Mouse (Mus musculus) CD4-positive naive resting alpha-beta T cell, adult 57 days (primary cell): ENCODE measurements around the gene Hdac5. TPM values are rescaled to one million over a fixed set of nuclear protein-coding genes. Genes with fewer than 3 reads are reported as not detected.

Experiments used
- total RNA-seq: library from RNA; stranded (reverse); gene quantifications from one replicate; pipeline ENCODE4 v1.2.4, GENCODE M21; 2023

Gene Hdac5
- 147 TPM for total RNA-seq

GRCm38 (mm10) chr11:102230006-102230741, at the start of gene Hdac5:
TSS of gene Hdac5 (minus strand) at chr11:102230166.

GRCm38 (mm10) chr11:102268520-102269244, 38.7 kb upstream of the Hdac5 start, which contains the start of gene Asb16:
TSS of gene Asb16 (plus strand) at chr11:102268743.

GRCm38 (mm10) chr11:102248630-102249230, 18.8 kb upstream of the Hdac5 start, which contains the start of gene BC030867:
TSS of gene BC030867 (plus strand) at chr11:102248882.

DNA sequence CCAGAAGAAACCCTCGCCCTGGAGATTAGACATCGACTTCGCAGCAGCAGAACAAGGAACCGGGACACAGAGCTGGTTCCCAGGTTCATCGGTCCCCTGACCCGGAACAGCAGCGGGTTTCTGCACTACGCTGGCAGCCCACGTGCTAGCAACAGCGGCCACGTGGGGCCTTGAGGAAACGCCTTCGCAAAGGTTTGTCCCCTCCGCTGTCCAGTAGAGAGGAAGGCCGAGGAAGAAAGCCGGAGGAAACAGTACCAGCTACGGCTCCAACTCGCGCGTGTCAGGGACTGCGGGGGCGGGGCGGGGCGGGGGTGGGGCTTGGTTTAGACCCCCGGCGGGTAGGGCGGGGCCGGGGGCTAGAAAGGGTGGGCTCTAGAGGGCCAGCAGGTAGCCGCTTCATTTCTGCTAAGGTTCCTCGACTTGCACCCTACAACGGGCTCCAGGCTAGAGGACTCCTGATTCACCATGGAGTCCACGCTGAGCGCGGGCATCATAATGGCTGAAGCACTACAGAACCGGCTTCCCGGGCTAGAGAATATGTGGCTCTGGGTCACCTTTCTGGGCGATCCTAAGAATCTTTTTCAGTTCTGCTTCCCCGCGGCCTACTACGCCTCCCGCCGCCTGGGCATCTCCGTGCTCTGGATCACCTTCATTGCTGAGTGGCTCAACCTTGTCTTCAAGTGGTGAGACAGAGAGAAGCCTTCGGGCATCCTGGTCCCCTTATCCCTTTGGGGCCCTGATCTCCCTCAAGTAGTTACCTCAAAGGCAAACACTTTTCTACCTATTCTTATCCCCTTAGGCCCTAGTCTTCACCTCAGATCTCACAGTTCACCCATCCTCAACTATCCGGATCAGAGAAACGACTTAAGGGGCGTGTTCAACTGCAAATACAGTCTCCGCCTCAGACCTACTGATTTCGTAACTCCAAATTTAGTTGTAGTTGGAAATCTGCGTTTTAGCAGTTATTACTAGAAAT, 40.2 kb downstream of the Hdac5 start, which contains the start of gene G6pc3:
G6pc3 (plus strand) TSS at position 160 of the 976 bp plus-strand sequence.

GRCm38 (mm10) chr11:102184646-102185495, 45.1 kb downstream of the Hdac5 start, which contains the start of gene Lsm12:
TSS of gene Lsm12 (minus strand) at chr11:102185296.

DNA sequence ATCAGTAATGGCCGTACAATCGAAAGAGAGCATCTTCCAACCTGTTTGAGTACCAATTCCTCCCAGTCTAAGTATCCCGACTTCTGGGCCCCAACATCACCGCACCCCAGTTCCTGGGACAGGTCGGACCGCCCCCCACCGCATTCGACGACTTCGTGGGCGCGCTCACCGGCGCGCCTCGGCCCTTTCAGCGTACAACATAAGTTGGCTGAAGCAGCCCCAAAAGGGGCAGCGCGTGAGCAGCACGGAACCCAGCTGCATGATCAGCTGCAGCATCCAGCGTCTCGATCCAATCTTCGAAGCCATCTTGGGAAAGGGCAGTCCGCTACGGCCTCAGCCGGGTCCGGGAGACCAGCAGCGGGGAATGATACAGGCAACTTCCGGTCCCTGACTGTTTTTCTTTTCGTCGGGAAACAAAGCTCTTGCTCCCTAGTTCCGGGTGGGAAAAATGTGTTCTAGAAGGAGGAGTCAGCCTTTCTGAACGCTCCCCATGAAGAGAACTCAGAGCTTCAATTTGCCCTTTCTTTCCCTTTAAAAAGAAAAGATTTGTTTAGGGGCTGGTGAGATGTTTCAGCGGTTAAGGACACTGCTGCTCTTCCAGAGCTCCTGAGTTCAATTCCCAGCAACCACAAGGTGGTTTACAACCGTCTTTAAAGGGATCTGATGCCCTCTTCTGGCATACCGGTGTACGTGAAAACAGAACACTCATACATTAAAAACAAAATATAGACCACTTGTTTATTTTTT, 73.8 kb downstream of the Hdac5 start, which contains the start of gene Tmem101:
Tmem101 (minus strand) TSS at position 366 of the 747 bp plus-strand sequence.

DNA sequence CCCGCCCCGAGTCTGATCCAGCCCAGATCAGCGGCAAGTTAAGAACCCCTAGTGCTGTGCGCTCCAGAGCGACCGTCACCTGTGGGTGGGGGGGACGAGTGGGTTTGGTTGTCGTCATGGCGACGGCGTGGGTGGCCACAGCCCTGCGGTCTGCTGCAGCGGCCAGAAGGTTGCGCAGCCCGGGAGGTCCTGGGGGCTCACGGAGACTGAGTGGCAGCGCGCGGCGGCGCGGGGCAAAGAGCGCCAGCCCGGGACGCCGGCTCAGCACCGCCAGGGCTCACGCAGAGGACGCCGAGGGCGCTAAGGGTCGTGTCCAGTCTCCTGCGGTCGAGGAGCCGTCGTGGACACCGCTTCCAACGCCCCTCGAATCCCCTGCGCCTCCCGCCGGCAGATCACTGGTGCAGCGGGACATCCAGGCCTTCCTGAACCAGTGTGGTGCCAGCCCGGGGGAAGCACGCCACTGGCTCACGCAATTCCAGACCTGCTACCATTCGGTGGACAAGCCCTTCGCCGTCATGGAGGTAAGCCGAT, 84.4 kb downstream of the Hdac5 start, which contains the start of gene Nags:
Nags (plus strand) TSS at position 43 of the 531 bp plus-strand sequence.

Other genes with a start within 250 kb of the Hdac5 start
- gene Cfap97d1, start 245.9 kb downstream of the Hdac5 start, total RNA-seq: not detected
- 2.3 TPM for gene Dusp3, start 243.2 kb downstream of the Hdac5 start, total RNA-seq
- not detected for gene Mpp3, start 201.7 kb downstream of the Hdac5 start, total RNA-seq
- not detected for gene Cd300lg, start 188.7 kb downstream of the Hdac5 start, total RNA-seq
- gene Mpp2, start 141.7 kb downstream of the Hdac5 start, total RNA-seq: 2.8 TPM
- not detected for gene Ppy, start 128.8 kb downstream of the Hdac5 start, total RNA-seq
- gene Pyy, start 122.3 kb downstream of the Hdac5 start, total RNA-seq: not detected
- not detected for gene Nags, start 84.7 kb downstream of the Hdac5 start, total RNA-seq
- 11.1 TPM for gene Tmem101, start 73.8 kb downstream of the Hdac5 start, total RNA-seq
- gene Lsm12, start 44.9 kb downstream of the Hdac5 start, total RNA-seq: 48.7 TPM
- gene G6pc3, start 40.5 kb downstream of the Hdac5 start, total RNA-seq: 29.7 TPM
- gene BC030867, start 18.7 kb upstream of the Hdac5 start, total RNA-seq: not detected
- not detected for gene Asb16, start 38.6 kb upstream of the Hdac5 start, total RNA-seq
- gene Tmub2, start 54.8 kb upstream of the Hdac5 start, total RNA-seq: 36.2 TPM
- 80.0 TPM for gene Atxn7l3, start 66.5 kb upstream of the Hdac5 start, total RNA-seq
- gene Ubtf, start 89.6 kb upstream of the Hdac5 start, total RNA-seq: 126 TPM
- 0.74 TPM for gene Slc4a1, start 136.0 kb upstream of the Hdac5 start, total RNA-seq
- gene Rundc3a, start 163.2 kb upstream of the Hdac5 start, total RNA-seq: 4.7 TPM
- gene Slc25a39, start 177.8 kb upstream of the Hdac5 start, total RNA-seq: 37.5 TPM
- gene Grn, start 200.1 kb upstream of the Hdac5 start, total RNA-seq: 16.7 TPM
- gene Fam171a2, start 217.5 kb upstream of the Hdac5 start, total RNA-seq: 0.18 TPM
- 20.9 TPM for gene Itga2b, start 240.0 kb upstream of the Hdac5 start, total RNA-seq